Mouse (Mus musculus) gastrocnemius, adult 8-10 months (tissue): Measurements from ENCODE around the gene Bhmt. TPM values are rescaled to one million over a fixed set of nuclear protein-coding genes. Genes with fewer than 3 reads are reported as not detected.
"Not testable (repeated sequence)": the region's sequence is repeated elsewhere in the genome, so short reads cannot be mapped to it uniquely, and the experiment has no call there.

ENCODE experiments used
- DNase-seq, 2 experiments: peaks; one replicate each; pipeline ENCODE4 v3.0.0; 2022; ENCODE audit warnings: low spot score in 2 of 2
- total RNA-seq, 4 experiments: library from RNA; stranded (reverse); gene quantifications; 2 replicates each; pipeline ENCODE4 v1.2.4; 2022

Bhmt gene
- total RNA-seq, 4 experiments from 2014 or later, result 0.56 TPM; not detected in 3

GRCm38 (mm10) chr13:93608476-93608875, 29.3 kb downstream of the Bhmt start:
- DNase-seq, result no peak

- DNase-seq, result no peak
These were observed 30.1 kb downstream of the Bhmt start for GRCm38 (mm10) chr13:93607701-93608100.

GRCm38 (mm10) chr13:93606868-93607578, 30.7 kb downstream of the Bhmt start:
- no peak for DNase-seq

- no peak for DNase-seq
These were observed 33.1 kb downstream of the Bhmt start for GRCm38 (mm10) chr13:93604698-93605097.

GRCm38 (mm10) chr13:93601527-93601926, 36.2 kb downstream of the Bhmt start:
- no peak for DNase-seq

GRCm38 (mm10) chr13:93593040-93593699, 44.6 kb downstream of the Bhmt start:
- DNase-seq, result no peak

- not testable (repeated sequence) for DNase-seq
These were observed 55.2 kb downstream of the Bhmt start for GRCm38 (mm10) chr13:93582526-93582925.

GRCm38 (mm10) chr13:93580431-93580830, 57.3 kb downstream of the Bhmt start:
- no peak for DNase-seq

- no peak for DNase-seq
These were observed 68.1 kb downstream of the Bhmt start for GRCm38 (mm10) chr13:93569676-93570075.

Other genes with a start within 250 kb of the Bhmt start
- 10 to 100 TPM; 26.1 to 30.3 (median 28.5) TPM for gene Jmy, start 138.2 kb downstream of the Bhmt start, total RNA-seq
- not detected for gene Bhmt2, start 36.3 kb upstream of the Bhmt start, total RNA-seq
- under 1 TPM in 1 of 4 experiments, not detected in 3; 0.13 TPM for gene Dmgdh, start 36.5 kb upstream of the Bhmt start, total RNA-seq
- gene Arsb, start 133.7 kb upstream of the Bhmt start, total RNA-seq, result 1 to 10 TPM; 1.7 to 2.7 (median 2.2) TPM